Mouse (Mus musculus) kidney, adult 2 months (tissue): ENCODE results near the gene Krt4.

ENCODE experiments used
- CTCF ChIP-seq: fragments of 200-500 bp; conservative IDR thresholded peaks from 2 replicates; pipeline ENCODE4 v1.5.1; 2011; ENCODE audit warnings: low read depth, mild to moderate bottlenecking, control low read depth, low read length, moderate library complexity, mixed read lengths; ENCODE audit not compliant: insufficient read depth, insufficient read length
- POLR2A ChIP-seq: fragments of 200-500 bp; IDR thresholded peaks from one replicate; pipeline ENCODE4 v1.6.1; 2011; ENCODE audit warnings: low read depth, low read length, control low read depth

DNA sequence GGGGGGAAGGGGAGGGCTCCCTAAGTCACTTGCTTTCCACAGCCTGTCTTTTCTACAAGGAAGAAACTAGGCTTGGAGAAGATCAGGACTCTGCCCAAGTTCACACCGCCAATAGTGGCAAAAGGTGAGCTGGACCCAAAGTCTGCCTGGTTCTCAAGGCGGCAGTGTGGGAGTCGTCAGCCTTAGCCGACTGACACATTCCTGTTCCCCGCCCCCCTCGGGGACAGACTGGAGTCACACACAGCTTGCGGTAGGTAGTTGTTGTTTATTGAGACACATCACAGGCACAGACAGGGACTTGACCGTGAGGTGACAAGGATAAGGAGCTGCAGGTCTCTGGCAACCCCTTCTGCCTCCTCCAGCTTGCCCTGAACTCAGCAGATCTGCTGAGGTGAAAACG lies 4.6 kb upstream of the Krt4 start:
- TF ChIP-seq CTCF (no peak), POLR2A (no peak)
